Mouse (Mus musculus) cerebellum, adult 8-10 months (tissue): ENCODE data around the gene Nkx2-2.

Experiments
- DNase-seq: peaks from one replicate; pipeline ENCODE4 v3.0.0; 2022

Nkx2-2 gene

GRCm38 (mm10) chr2:147193271-147194255 is at the start of gene Nkx2-2:
Nkx2-2 (minus strand) TSS chr2:147194243.
- DNase-seq = no peak

DNA sequence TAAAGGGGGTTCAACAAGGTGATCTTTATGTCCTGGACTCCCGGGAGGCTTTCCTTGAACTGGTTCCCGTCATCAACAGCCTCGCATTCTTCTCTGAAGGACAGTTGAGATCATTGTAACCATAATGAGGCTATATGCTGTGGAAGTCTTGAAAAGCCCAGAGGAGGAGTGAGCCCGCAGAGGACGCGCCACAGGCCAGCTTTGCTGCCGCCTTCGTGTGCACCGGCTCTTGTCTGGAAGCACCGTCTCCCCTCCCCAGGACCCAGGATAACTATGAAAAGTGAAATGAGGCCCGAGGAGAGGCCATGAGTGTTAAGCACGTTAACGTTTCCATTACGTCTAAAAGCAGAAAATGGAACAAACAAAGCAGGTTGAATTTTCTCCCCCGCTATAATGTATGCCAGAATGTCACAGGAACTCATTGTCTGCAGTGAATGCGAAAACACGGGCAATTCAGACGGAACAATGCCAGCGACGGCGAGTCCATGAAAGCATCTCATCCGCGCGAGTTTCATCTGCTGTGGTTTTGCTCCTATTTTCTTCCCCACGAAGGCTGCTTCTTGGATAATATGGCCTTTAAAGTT is 41.8 kb upstream of the Nkx2-2 start:
- no peak for DNase-seq

DNA sequence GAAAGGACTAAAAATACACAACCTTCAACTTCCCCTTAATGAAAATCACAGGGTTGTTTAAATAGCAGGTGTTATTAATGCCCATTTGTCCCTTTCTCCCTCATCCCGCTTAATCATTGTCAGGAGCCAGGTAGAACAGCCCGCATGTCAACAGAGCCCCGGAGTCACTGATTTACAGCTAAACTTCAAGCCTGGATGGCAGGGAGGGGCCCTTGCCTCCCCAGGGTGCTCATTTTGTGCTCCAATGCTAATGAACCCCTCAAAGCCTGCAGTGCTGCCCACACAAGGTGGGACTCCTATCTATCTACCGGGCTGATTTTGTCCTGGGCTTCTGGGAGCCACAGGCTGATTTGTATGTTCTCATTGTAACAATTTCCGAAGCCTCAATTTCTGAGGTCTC is 37.1 kb upstream of the Nkx2-2 start:
- DNase-seq = no peak

GRCm38 (mm10) chr2:147205076-147205615 is 11.1 kb upstream of the Nkx2-2 start:
- DNase-seq = no peak

DNA sequence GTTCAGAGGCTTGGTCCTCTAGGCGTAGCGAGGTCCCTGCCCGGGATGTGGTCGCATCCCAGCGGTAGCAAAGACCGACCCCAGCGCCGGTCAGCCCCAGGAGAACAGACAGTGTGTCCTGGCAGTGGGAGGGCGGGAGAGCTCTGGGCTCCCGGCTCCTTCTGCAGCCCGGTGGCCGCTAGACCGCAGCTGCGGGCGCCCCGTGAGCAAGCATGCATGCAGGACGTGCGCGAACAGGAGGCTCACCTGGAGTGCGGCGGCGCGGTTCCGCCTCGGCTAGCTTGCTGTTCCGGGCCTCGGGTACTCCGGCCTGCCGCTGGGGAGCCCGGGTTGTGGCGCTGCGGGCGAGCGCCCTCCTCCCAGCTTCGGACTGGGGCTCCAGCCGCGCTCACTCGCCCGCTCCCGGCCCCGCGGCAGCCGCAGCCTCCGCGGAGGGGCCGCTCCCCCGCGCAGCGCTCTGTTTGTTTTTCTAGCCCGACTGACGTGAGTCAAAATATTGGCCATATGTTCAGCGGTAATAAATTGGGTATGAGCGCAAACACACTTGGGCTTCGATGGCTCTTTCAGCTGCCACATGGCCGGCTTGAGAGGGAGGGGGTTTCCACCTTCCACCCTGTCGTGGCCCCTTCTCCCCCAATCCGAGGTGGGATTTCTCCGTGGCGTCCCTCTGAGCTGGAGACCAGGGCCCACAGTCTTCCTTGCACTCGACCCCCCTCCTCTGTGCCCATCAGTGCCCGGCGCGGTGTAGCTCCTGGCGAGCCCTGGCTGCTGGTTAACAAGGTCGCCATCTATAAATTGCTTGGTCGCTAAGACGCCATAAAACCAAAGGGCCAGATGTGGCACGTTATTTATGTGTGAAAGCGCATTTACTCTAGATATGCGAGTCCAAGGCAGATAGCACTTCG is 920 bp upstream of the Nkx2-2 start:
- DNase-seq = no peak

DNA sequence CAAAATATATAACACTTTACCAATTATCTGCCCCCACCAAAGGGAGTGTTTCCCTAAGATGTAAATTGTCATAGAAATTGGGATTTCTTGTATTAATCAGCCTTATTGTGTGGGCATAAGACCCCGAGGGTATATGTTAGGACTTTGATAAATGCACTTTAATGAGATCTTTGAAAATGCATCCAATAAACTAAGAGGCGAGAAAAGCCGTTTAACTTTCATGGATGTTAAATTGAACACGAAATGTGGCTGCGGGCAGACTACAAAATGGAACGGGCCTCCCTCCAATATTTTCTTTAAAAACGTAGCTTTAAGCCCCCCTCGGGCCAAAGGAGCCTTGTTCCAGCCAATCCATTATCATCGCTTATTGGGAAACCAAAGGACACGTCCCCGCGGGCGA is 1.3 kb downstream of the Nkx2-2 start:
- DNase-seq = no peak

- no peak for DNase-seq
These were observed 3.6 kb downstream of the Nkx2-2 start for GRCm38 (mm10) chr2:147190316-147191021.

DNA sequence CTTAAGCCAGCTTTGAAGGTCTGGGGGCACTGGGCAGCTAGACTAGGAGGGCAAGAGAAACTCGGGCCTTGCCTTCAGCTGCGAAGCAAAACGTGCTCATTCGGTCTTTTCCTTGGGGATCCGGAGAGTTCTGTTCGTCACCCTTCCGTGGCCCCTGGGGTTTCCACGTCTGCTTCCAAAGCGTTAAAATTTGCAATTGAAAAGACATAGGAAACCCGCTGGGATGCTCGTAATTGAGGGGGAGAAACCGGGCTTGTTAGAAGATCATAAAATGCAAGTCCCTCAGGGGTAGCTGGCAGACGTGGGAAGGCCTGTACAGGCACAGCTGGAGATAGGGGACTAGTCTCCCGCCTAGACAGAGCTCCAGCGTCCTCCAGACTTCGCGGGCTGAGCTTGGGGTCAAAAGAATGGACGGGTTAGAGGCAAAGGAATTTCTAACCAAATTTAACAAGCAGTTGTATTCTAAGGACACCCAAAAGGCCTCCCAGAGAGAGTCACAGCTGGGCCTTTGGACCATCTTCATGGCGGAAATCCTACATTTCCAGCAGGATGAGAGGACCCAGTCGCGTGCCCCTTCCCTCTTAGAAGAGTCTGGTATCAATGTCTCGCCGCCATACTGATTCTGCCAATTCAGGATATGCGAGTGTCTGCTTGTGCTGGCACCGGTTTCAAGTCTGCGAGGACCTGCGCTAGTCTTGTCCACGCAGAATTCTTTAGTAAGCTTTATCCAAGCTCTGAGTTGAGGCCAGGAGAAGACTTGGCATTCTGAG is 4.3 kb downstream of the Nkx2-2 start:
- no peak for DNase-seq

GRCm38 (mm10) chr2:147188871-147189545 is 5.0 kb downstream of the Nkx2-2 start:
- no peak for DNase-seq

GRCm38 (mm10) chr2:147188074-147188700 is 5.9 kb downstream of the Nkx2-2 start:
- DNase-seq = no peak

DNA sequence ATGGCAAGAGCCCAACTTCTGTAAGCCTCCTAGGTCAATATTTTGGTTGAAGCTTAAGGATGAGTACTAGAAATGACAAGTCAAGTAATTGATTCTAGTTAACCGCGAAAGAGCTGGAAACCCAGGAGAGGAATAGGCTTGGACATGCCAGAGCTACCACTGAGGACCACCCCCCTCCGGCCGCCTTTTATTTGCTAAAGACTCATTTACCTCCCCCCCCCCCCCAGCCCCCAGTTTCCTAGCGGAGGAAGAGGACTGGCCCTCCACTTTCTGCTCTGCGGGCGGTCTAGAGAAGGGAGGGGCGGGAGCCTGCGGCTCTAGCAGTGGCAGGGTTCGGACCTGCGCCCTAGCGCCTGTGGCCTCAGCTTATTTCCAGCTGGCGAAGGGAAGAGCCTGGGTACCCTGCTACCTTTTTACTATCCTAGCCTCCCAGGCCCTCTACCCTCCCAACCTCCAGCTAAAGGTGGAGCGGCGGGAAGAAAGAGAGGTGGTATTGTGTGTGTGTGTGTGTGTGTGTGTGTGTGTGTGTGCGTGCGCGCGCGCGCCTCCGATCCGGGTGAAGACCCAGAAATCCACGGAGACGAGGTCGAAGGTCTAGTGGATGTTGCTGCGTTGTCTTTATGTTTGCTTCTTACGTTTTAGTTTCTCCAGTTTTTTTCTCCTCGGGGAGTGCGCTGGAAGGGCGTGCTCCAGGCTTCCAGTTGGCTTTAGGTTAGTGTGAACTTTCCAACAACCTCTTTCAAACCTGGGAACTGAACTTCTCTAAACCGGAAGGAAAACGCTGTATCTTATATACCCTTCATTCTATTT is 6.8 kb downstream of the Nkx2-2 start:
- no peak for DNase-seq

DNA sequence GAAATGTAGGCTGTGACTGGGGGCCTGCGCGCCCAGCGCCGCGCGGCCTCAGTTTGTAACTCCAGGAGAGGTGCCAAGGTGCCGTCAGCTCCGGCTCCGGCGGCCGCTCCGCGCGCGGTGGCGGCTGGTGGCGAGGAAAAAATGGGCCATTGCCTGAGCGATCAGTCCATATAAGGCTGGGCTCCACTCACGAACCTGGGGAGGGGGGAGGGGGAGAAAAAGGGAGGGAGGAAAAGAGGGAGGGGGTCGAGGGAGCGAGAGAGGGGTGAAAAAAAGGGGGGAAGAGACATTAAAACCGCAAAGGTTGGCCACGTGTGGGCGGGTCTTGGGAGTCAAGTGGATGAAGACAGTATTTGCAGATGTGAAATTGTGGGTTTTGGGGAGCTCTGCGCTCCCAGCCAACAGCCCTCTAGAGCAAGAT is 7.8 kb downstream of the Nkx2-2 start:
- no peak for DNase-seq

GRCm38 (mm10) chr2:147185561-147185960 is 8.5 kb downstream of the Nkx2-2 start:
- DNase-seq = no peak

DNA sequence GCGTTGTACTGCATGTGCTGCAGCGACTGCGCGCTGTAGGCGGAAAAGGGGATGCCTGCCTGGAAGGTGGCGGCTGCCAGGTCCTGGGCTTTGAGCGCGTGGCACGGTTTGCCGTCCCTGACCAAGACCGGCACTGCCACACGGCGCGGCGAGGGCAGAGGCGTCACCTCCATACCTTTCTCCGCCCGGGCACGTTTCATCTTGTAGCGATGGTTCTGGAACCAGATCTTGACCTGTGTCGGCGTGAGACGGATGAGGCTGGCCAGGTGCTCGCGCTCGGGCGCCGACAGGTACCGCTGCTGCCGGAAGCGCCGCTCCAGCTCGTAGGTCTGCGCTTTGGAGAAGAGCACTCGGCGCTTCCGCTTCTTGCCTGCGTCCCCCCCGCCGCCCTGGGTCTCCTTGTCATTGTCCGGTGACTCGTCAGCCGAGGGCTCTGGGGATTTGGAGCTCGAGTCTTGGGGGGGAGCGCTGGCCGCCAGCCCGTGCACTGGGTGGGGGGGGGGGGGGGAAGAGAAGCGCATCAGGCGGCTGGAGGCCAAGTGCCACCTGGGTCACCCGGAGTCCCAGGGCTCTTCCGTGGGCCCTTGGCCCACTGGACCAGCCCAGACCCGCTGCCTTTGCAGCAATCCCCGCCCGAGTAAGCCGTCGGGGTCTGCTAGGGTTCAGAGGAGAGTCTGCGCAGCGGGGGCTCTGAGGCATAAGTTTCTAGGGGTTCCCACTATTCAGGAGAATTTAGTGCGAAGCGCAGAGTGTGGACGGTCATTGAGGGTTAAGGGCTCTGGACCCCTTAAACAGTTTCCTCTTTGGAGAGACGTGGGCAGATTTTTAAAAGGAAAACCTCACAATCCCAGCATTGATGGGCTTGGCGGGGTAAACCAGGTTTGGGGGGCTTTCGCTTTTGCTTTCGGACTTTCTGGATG is 9.7 kb downstream of the Nkx2-2 start:
- no peak for DNase-seq

DNA sequence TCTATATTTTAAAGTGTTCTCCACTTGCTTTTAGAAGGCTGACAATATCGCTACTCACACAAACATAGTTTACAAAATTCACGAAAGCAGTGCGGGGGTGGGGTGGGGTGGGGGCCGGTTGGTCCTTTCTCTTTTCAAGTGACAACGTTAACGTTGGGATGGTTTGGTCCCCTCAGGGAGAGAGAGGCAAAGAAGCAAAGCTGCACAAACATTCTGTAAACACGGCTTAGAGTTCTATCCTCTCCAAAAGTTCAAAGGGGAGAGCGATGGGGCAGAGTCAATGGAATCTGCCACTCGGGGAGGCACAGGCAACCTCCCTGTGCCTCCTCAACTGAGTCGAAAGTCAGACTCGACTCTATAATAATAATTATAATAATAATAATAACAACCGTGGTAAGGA is 10.5 kb downstream of the Nkx2-2 start:
- no peak for DNase-seq

DNA sequence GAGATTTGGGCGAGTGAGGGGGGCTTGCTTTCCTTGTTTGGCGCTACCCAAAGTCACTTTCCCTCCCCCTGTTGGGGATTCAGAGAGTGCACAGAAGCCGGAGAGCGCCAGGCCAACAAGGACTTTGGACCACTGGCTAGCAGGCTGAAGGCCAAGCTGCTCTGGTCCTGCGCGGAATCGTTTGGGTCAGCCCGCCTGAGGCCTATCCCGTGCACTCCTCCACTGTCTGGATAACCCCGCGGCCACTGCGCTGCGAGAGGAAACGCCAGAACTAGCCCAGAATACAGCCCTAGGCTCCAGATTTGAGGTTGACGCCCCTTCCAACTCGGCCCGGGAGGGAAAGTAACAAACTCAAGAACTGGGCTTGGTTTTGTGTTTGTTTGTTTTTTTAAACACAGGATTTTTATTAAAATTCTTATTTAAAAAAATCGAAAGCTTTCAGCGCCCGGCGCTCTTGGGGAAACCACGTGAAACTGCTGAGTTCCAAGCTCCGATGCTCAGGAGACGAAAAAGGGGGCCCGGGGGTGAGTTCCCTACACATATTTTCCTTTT is 11.3 kb downstream of the Nkx2-2 start:
- DNase-seq = no peak

- no peak for DNase-seq
These were observed 11.9 kb downstream of the Nkx2-2 start for GRCm38 (mm10) chr2:147181926-147182708.
